8 mouse cellular contexts compared by ENCODE assay signal in the genomic region with DNA sequence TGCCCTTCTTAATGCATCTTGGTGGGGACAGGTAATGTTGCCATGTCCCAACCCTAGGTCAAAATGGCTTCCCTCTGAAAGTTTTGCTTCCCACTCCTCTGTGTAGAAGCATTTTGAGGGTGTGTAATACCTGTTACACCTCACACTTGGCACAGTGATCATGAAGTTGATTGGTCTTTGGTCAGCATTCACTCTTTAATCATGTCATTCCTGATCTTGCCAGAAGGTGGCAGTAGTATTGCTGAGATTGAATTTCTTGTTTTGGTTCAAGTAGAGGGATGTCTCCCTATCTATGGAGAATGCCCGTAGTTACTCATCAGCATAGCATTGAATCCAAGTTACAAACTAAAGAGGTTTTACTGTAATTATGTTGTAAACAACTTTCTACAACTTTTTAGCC.
DNase-seq lines count a peak whose midpoint lies in the region; ATAC-seq and TF ChIP-seq lines count a peak whose summit lies in the region.

No protein-coding gene starts in this region.

- H3K79me2 ChIP-seq in liver, adult 2 months (ENCODE audit: control insufficient read depth, insufficient read depth, low read length): no peaks in the 10 kb centered on the region

- H3K27ac ChIP-seq in liver, adult 2 months (replicated peaks; ENCODE audit: insufficient read depth, low read depth, low read length): no peak overlapping the region

- TF ChIP-seq POLR2A in liver, adult 2 months (IDR thresholded peaks at IDR 0.05; ENCODE audit: extremely low read depth, insufficient read depth, low read length): no peak

- no peaks in the 10 kb centered on the region for H3K27me3 ChIP-seq in liver, adult 2 months (ENCODE audit: control insufficient read depth, insufficient read depth, low read length)

- H3K36me3 ChIP-seq in liver, adult 2 months (ENCODE audit: control insufficient read depth, insufficient read depth, low read length): peaks cover 19% of the 10 kb centered on the region

- ATAC-seq in cerebellum, adult (ENCODE audit: insufficient number of reproducible peaks, low FRiP score, low TSS enrichment): 0 out of 2 replicates have a peak, but pooled peaks have one; percentile 42

- no peak for DNase-seq in cerebellum, adult 11-12 months
- peak; percentile 38 for DNase-seq in liver, adult 2 months (ENCODE audit: extremely low read depth, low read depth, low spot score)
- DNase-seq in liver: no peak
- DNase-seq in brain, embryonic 18.5 days (ENCODE audit: low read depth, low spot score): peak; percentile 20
- DNase-seq in forelimb bud, embryonic 11.5 days (ENCODE audit: low read depth, low spot score): peak; percentile 54
- DNase-seq in lung, postnatal 25 days (ENCODE audit: low spot score): peak; percentile 38
- no peak for DNase-seq in yolk sac, embryonic 10.5 days (ENCODE audit: low spot score)

- peak; percentile 63 for TF ChIP-seq CTCF in liver, adult 2 months (IDR thresholded peaks at IDR 0.05; ENCODE audit: low read depth, low read length)

- H3K9ac ChIP-seq in liver, adult 2 months (ENCODE audit: low read depth, low read length): no peak overlapping the region

- 20% methylated on average over 1 of the region's 1 CpGs for WGBS in liver, adult 2 months

- no peaks in the 10 kb centered on the region for H3K4me1 ChIP-seq in liver, adult 2 months (ENCODE audit: control insufficient read depth, insufficient read depth, low read length)

- no peak overlapping the region for H3K4me3 ChIP-seq in liver, adult 2 months (ENCODE audit: insufficient read depth, low read depth, low read length)

Comparison
In these comparisons a context has a peak if more than half of its experiments do, and no peak if none do; other contexts are left out.
1. DNase-seq: peak in liver, adult 2 months (single experiment), brain, embryonic 18.5 days (single experiment), forelimb bud, embryonic 11.5 days (single experiment) and lung, postnatal 25 days (single experiment); none in cerebellum, adult 11-12 months (single experiment), liver (single experiment) and yolk sac, embryonic 10.5 days (single experiment).